Mouse (Mus musculus) thymus, postnatal 25 days (tissue): Measurements from ENCODE around the gene Cdc7.
"Not testable (repeated sequence)": the region's sequence is repeated elsewhere in the genome, so short reads cannot be mapped to it uniquely, and the experiment has no call there.

Experiments
- DNase-seq: peaks from one replicate; pipeline ENCODE4 v3.0.0; 2022

Cdc7 gene

GRCm38 (mm10) chr5:106963584-106964512, at the start of gene Cdc7:
Gene Cdc7, plus strand, starts transcription at chr5:106964322.
- DNase-seq, result peak; percentile 96

- no peak for DNase-seq
These were observed 44.8 kb upstream of the Cdc7 start for GRCm38 (mm10) chr5:106919315-106919714.

GRCm38 (mm10) chr5:106925488-106926368, 38.4 kb upstream of the Cdc7 start, which contains the start of gene Hfm1:
Gene Hfm1, minus strand, starts transcription at chr5:106926321.
- peak; percentile 59 for DNase-seq

GRCm38 (mm10) chr5:106926369-106926686, 37.8 kb upstream of the Cdc7 start:
- no peak for DNase-seq

- DNase-seq, result no peak
These were observed 36.1 kb upstream of the Cdc7 start for GRCm38 (mm10) chr5:106927996-106928395.

- DNase-seq, result no peak
These were observed 17.8 kb upstream of the Cdc7 start for GRCm38 (mm10) chr5:106946342-106946741.

GRCm38 (mm10) chr5:106948683-106949082, 15.4 kb upstream of the Cdc7 start:
- DNase-seq, result no peak

- DNase-seq, result no peak
These were observed 7.7 kb upstream of the Cdc7 start for GRCm38 (mm10) chr5:106956467-106956866.

GRCm38 (mm10) chr5:106959031-106959430, 5.1 kb upstream of the Cdc7 start:
- DNase-seq, result no peak

- no peak for DNase-seq
These were observed 3.7 kb upstream of the Cdc7 start for GRCm38 (mm10) chr5:106960451-106960850.

GRCm38 (mm10) chr5:106964513-106965014, 442 bp downstream of the Cdc7 start:
- DNase-seq, result no peak

- DNase-seq, result no peak
These were observed 2.3 kb downstream of the Cdc7 start for GRCm38 (mm10) chr5:106966443-106966842.

GRCm38 (mm10) chr5:106967578-106967977, 3.5 kb downstream of the Cdc7 start:
- no peak for DNase-seq

GRCm38 (mm10) chr5:106973883-106974282, 9.8 kb downstream of the Cdc7 start:
- DNase-seq, result no peak

- no peak for DNase-seq
These were observed 15.0 kb downstream of the Cdc7 start for GRCm38 (mm10) chr5:106979156-106979555.

- DNase-seq, result no peak
These were observed 18.3 kb downstream of the Cdc7 start for GRCm38 (mm10) chr5:106982298-106982952.

- not testable (repeated sequence) for DNase-seq
These were observed 20.8 kb downstream of the Cdc7 start for GRCm38 (mm10) chr5:106984934-106985333.

- DNase-seq, result no peak
These were observed 21.5 kb downstream of the Cdc7 start for GRCm38 (mm10) chr5:106985594-106985993.

- no peak for DNase-seq
These were observed 25.1 kb downstream of the Cdc7 start for GRCm38 (mm10) chr5:106989181-106989580.

- no peak for DNase-seq
These were observed 25.7 kb downstream of the Cdc7 start for GRCm38 (mm10) chr5:106989786-106990185.

- DNase-seq, result peak; percentile 33
These were observed 26.6 kb downstream of the Cdc7 start for GRCm38 (mm10) chr5:106990639-106991299.

- no peak for DNase-seq
These were observed 27.3 kb downstream of the Cdc7 start for GRCm38 (mm10) chr5:106991300-106991929.
